Mouse (Mus musculus) limb, embryonic 10.5 days (tissue): Measurements from ENCODE around the gene Taco1. TPM values are rescaled to one million over a fixed set of nuclear protein-coding genes. Genes with fewer than 3 reads are reported as not detected.
A peak's percentile ranks its signal among the peaks of the same experiment; 100 is the strongest.
"Not testable (repeated sequence)": the region's sequence is repeated elsewhere in the genome, so short reads cannot be mapped to it uniquely, and the experiment has no call there.

Experiments
- DNase-seq: peaks from one replicate; pipeline ENCODE4 v3.0.0-alpha.2; 2017; ENCODE audit warnings: low spot score
- H3K27ac ChIP-seq: fragments of 300-500 bp; sonication (generic); 2 replicates; pipeline ENCODE4 v1.5.1; 2016; ENCODE audit warnings: mild to moderate bottlenecking
- H3K27me3 ChIP-seq: fragments of 300-500 bp; sonication (generic); 2 replicates; pipeline ENCODE4 v1.6.1; 2016; ENCODE audit warnings: low read depth, mild to moderate bottlenecking; ENCODE audit not compliant: poor library complexity, severe bottlenecking
- H3K36me3 ChIP-seq: fragments of 300-500 bp; sonication (generic); 2 replicates; pipeline ENCODE4 v1.6.1; 2016; ENCODE audit warnings: mild to moderate bottlenecking, moderate library complexity
- H3K4me1 ChIP-seq: fragments of 300-500 bp; sonication (generic); 2 replicates; pipeline ENCODE4 v1.6.1; 2016
- H3K4me3 ChIP-seq: fragments of 300-500 bp; sonication (generic); 2 replicates; pipeline ENCODE4 v1.5.1; 2016; ENCODE audit warnings: mild to moderate bottlenecking, moderate library complexity
- H3K9me3 ChIP-seq: fragments of 300-500 bp; sonication (generic); replicated peaks from 2 replicates; pipeline ENCODE4 v1.6.1; 2016; ENCODE audit warnings: mild to moderate bottlenecking
- WGBS: fragments of 180-500 bp; shearing (Covaris S2); methylation state at CpG from one replicate; pipeline ENCODE4 v1.1.7; 2016; 5-methylcytosine and 5-hydroxymethylcytosine counted together
- polyA plus RNA-seq: library from polyadenylated mRNA; unstranded; fragments of >200 nt; fragmentation: Nextera tagmentation; extraction: Ambion mirVana; gene quantifications from 2 replicates; pipeline ENCODE4 v1.2.1, GENCODE M21; 2016

Gene Taco1
- polyA plus RNA-seq, 1 experiment from 2014 or later = 14.3 TPM

GRCm38 (mm10) chr11:106045256-106045655 is 20.6 kb upstream of the Taco1 start:
- DNase-seq = no peak
- no peaks in the 10 kb centered on the region for H3K27me3 ChIP-seq
- no peak overlapping the region for H3K4me3 ChIP-seq
- 87% methylated on average over 1 of the region's 1 CpGs for WGBS
- H3K4me1 ChIP-seq = no peaks in the 10 kb centered on the region
- H3K27ac ChIP-seq = no peak overlapping the region
- H3K9me3 ChIP-seq = no peaks in the 10 kb centered on the region
- H3K36me3 ChIP-seq = peaks cover 58% of the 10 kb centered on the region

- WGBS = 96% methylated on average over 3 of the region's 3 CpGs
- Histone ChIP-seq H3K9me3 (no peaks in the 10 kb centered on the region), H3K36me3 (peaks cover 63% of the 10 kb centered on the region), H3K4me1 (no peaks in the 10 kb centered on the region), H3K27me3 (no peaks in the 10 kb centered on the region), H3K27ac (no peak overlapping the region), H3K4me3 (no peak overlapping the region)
- DNase-seq = no peak
These were observed 20.1 kb upstream of the Taco1 start for GRCm38 (mm10) chr11:106045780-106046179.

DNA sequence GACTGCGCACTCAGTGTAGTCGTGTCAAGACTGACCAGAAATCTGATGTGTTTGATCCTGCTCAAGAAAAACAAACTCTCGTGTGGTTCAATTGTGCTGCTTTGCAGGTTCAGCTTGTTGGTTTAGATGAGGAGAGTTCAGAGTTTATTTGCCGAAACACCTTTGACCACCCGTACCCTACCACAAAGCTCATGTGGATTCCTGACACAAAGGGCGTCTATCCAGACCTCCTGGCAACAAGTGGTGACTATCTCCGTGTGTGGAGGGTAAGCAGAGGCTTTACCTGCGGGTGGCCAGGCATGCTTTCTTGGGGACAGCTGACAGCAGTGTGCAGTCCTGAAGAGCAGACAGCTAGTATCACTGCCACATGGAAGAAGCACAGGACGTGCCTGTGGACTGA is 19.3 kb upstream of the Taco1 start:
- no peak for DNase-seq

DNA sequence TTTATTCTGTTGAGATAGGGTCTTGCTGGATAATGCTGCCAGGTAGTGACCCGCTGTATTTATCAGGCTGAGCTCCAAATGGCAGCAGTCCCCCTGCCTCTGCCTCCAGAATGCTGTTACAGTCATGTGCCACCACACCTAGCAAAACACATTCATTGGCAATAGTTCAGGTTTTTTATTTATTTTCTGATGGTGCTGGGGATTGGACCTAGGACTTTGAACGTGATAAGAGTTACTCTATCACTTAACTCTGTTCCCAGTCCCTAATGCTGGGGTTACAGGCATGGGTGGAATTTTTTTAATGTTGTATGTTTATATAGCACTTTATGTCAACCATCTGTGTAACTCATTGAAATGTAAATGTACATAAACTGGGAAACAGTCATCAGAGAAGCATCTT is 11.9 kb upstream of the Taco1 start:
- Histone ChIP-seq H3K27me3 (no peaks in the 10 kb centered on the region), H3K27ac (no peak overlapping the region), H3K4me1 (no peaks in the 10 kb centered on the region), H3K9me3 (no peaks in the 10 kb centered on the region), H3K36me3 (peaks cover 100% of the 10 kb centered on the region), H3K4me3 (no peak overlapping the region)
- DNase-seq = no peak
- 93% methylated on average over 2 of the region's 2 CpGs for WGBS

More for the DNA sequence above, 19.3 kb upstream of the Taco1 start:
- no peaks in the 10 kb centered on the region for H3K4me1 ChIP-seq
- H3K9me3 ChIP-seq = no peaks in the 10 kb centered on the region
- peaks cover 71% of the 10 kb centered on the region for H3K36me3 ChIP-seq
- H3K4me3 ChIP-seq = no peak overlapping the region
- no peak overlapping the region for H3K27ac ChIP-seq
- H3K27me3 ChIP-seq = no peaks in the 10 kb centered on the region
- 87% methylated on average over 9 of the region's 9 CpGs for whole genome bisulfite sequencing

DNA sequence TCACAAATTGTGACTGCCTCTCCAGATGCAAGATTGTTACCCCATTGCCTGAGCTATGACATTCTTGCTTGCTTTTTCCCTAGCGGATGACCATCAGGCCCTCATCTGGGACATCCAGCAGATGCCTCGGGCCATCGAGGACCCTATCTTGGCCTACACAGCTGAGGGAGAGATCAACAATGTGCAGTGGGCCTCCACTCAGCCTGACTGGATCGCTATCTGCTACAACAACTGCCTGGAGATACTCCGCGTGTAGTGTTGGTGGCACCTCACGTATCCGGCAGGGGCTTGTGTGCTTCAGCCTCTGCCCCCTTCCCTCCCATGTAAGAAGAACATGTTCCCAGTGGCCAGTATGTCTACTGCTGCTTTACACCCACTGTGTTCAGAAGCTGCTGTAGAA is 11.3 kb upstream of the Taco1 start:
- Histone ChIP-seq H3K9me3 (no peaks in the 10 kb centered on the region), H3K4me1 (no peaks in the 10 kb centered on the region), H3K4me3 (no peak overlapping the region), H3K27me3 (no peaks in the 10 kb centered on the region), H3K27ac (no peak overlapping the region), H3K36me3 (peaks cover 100% of the 10 kb centered on the region)
- WGBS = 94% methylated on average over 8 of the region's 8 CpGs
- no peak for DNase-seq

DNA sequence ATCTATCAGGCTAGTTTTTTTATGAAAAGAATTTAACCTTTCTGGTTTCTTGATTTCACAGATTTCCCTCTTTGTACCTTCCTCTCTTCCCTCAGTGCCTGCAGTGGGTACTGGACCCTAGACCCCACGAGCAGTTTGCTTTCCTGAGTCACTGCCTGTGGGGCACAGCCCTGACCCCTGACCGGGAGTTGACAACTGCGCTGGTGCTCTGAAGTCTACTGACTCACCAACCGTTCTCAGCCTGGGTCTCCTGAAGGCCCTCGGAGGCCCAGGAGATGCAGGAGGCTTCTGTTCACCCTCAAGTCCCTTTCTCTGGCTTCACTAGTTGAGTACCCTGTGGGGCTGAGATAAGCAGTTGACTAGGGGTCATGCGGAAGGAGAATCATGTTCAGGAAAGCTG is 10.5 kb upstream of the Taco1 start:
- H3K27me3 ChIP-seq = no peaks in the 10 kb centered on the region
- peaks cover 100% of the 10 kb centered on the region for H3K36me3 ChIP-seq
- H3K27ac ChIP-seq = no peak overlapping the region
- 95% methylated on average over 6 of the region's 6 CpGs for WGBS
- H3K9me3 ChIP-seq = no peaks in the 10 kb centered on the region
- H3K4me3 ChIP-seq = no peak overlapping the region
- DNase-seq = no peak
- H3K4me1 ChIP-seq = no peaks in the 10 kb centered on the region

- Histone ChIP-seq H3K4me3 (no peak overlapping the region), H3K27ac (no peak overlapping the region), H3K4me1 (no peaks in the 10 kb centered on the region), H3K36me3 (peaks cover 84% of the 10 kb centered on the region), H3K9me3 (no peaks in the 10 kb centered on the region), H3K27me3 (no peaks in the 10 kb centered on the region)
- WGBS = 89% methylated on average over 8 of the region's 8 CpGs
- no peak for DNase-seq
These were observed 8.9 kb upstream of the Taco1 start for GRCm38 (mm10) chr11:106056819-106057491.

DNA sequence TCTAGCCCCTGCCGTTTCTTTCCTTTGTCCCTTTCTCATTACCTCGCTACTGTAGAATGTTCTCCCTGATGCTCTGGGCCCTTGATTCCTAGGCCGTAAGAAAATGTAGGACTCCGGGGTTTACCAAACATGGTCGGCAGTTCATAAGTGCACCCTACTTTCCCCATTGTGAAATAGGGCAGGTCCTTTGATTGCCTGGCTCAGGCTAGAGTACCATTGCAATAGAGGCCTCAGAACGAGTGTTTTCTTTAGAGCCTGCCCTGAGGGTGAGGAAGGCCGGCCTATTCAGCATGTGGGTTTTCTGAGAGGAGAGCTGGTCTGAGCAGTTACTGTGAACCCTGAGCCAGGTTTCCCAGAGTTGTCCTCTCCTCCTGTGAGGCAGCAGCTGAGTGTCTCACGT is 7.8 kb upstream of the Taco1 start:
- no peak overlapping the region for H3K4me3 ChIP-seq
- no peak overlapping the region for H3K27ac ChIP-seq
- H3K9me3 ChIP-seq = no peaks in the 10 kb centered on the region
- H3K27me3 ChIP-seq = no peaks in the 10 kb centered on the region
- H3K36me3 ChIP-seq = peaks cover 73% of the 10 kb centered on the region
- DNase-seq = no peak
- WGBS = 84% methylated on average over 8 of the region's 8 CpGs
- no peaks in the 10 kb centered on the region for H3K4me1 ChIP-seq

- 97% methylated on average over 1 of the region's 1 CpGs for WGBS
- H3K27me3 ChIP-seq = no peaks in the 10 kb centered on the region
These were observed 5.3 kb upstream of the Taco1 start for GRCm38 (mm10) chr11:106060549-106060948.

GRCm38 (mm10) chr11:106061311-106061710 is 4.5 kb upstream of the Taco1 start:
- Histone ChIP-seq H3K27ac (no peak overlapping the region), H3K4me3 (no peak overlapping the region), H3K27me3 (no peaks in the 10 kb centered on the region), H3K4me1 (peaks cover under 1% of the 10 kb centered on the region; the same call in 1 of the 2 replicates), H3K9me3 (no peaks in the 10 kb centered on the region), H3K36me3 (peaks cover 40% of the 10 kb centered on the region)
- DNase-seq = no peak
- WGBS = 85% methylated on average over 1 of the region's 1 CpGs

More at GRCm38 (mm10) chr11:106060549-106060948, 5.3 kb upstream of the Taco1 start:
- Histone ChIP-seq H3K4me1 (no peaks in the 10 kb centered on the region), H3K36me3 (peaks cover 48% of the 10 kb centered on the region), H3K4me3 (no peak overlapping the region), H3K27ac (no peak overlapping the region), H3K9me3 (no peaks in the 10 kb centered on the region)
- no peak for DNase-seq

- Histone ChIP-seq H3K9me3 (no peaks in the 10 kb centered on the region), H3K4me3 (no peak overlapping the region)
These were observed 2.1 kb upstream of the Taco1 start for GRCm38 (mm10) chr11:106063756-106064155.

GRCm38 (mm10) chr11:106065073-106065922 is 563 bp upstream of the Taco1 start:
- Histone ChIP-seq H3K27me3 (no peaks in the 10 kb centered on the region), H3K9me3 (no peaks in the 10 kb centered on the region), H3K4me3 (peak overlapping the region; percentile 91), H3K27ac (peak overlapping the region; percentile 85; the same call in 1 of the 2 replicates), H3K36me3 (peaks cover 9% of the 10 kb centered on the region; the same call in 1 of the 2 replicates), H3K4me1 (peaks cover 12% of the 10 kb centered on the region)
- WGBS = 49% methylated on average over 18 of the region's 18 CpGs
- no peak for DNase-seq

More at GRCm38 (mm10) chr11:106063756-106064155, 2.1 kb upstream of the Taco1 start:
- Histone ChIP-seq H3K4me1 (peaks cover 12% of the 10 kb centered on the region), H3K27ac (no peak overlapping the region), H3K27me3 (no peaks in the 10 kb centered on the region), H3K36me3 (peaks cover 16% of the 10 kb centered on the region)
- WGBS = 84% methylated on average over 5 of the region's 5 CpGs
- no peak for DNase-seq

GRCm38 (mm10) chr11:106066616-106067015 is 755 bp downstream of the Taco1 start:
- H3K4me3 ChIP-seq = peak overlapping the region; percentile 91
- DNase-seq = peak; percentile 93
- peaks cover 12% of the 10 kb centered on the region for H3K4me1 ChIP-seq
- peak overlapping the region; percentile 85 for H3K27ac ChIP-seq
- 14% methylated on average over 23 of the region's 23 CpGs for WGBS
- peaks cover 19% of the 10 kb centered on the region for H3K36me3 ChIP-seq
- not testable (repeated sequence) for H3K9me3 ChIP-seq, H3K27me3 ChIP-seq
